Mouse (Mus musculus) natural killer cell, adult 2 months (primary cell): Measurements from ENCODE around the gene Wapl.

Experiments used
- DNase-seq, 2 experiments: peaks; one replicate each; pipeline ENCODE4 v3.0.0; 2022; ENCODE audit warnings: low spot score in 2 of 2

Wapl gene

GRCm38 (mm10) chr14:34673395-34674228 is at the start of gene Wapl:
TSS of gene Wapl (plus strand) at chr14:34673928.
- peak; percentile 90 to 91 for DNase-seq

GRCm38 (mm10) chr14:34626824-34627223 is 46.9 kb upstream of the Wapl start:
- DNase-seq = no peak

GRCm38 (mm10) chr14:34632722-34633448 is 40.8 kb upstream of the Wapl start:
- DNase-seq = no peak

- no peak for DNase-seq
Observed at GRCm38 (mm10) chr14:34635192-34635591, 38.5 kb upstream of the Wapl start.

GRCm38 (mm10) chr14:34635721-34636120 is 38.0 kb upstream of the Wapl start:
- no peak for DNase-seq

GRCm38 (mm10) chr14:34644140-34644539 is 29.6 kb upstream of the Wapl start:
- no peak for DNase-seq

GRCm38 (mm10) chr14:34647870-34648475 is 25.8 kb upstream of the Wapl start:
- no peak for DNase-seq

- no peak for DNase-seq
Observed at GRCm38 (mm10) chr14:34657131-34657530, 16.6 kb upstream of the Wapl start.

GRCm38 (mm10) chr14:34660351-34660787 is 13.4 kb upstream of the Wapl start:
- DNase-seq = no peak

GRCm38 (mm10) chr14:34660788-34661591 is 12.7 kb upstream of the Wapl start:
- no peak for DNase-seq

- DNase-seq = peak; percentile 3 to 14
Observed at GRCm38 (mm10) chr14:34661621-34662477, 11.9 kb upstream of the Wapl start.

GRCm38 (mm10) chr14:34662478-34662826 is 11.3 kb upstream of the Wapl start:
- DNase-seq = no peak

- no peak for DNase-seq
Observed at GRCm38 (mm10) chr14:34663381-34663780, 10.3 kb upstream of the Wapl start.

GRCm38 (mm10) chr14:34669082-34669481 is 4.6 kb upstream of the Wapl start:
- DNase-seq = no peak

- DNase-seq = no peak
Observed at GRCm38 (mm10) chr14:34670256-34670655, 3.5 kb upstream of the Wapl start.

- peak; percentile 27 to 30 for DNase-seq
Observed at GRCm38 (mm10) chr14:34674229-34674791, 582 bp downstream of the Wapl start.

- no peak for DNase-seq
Observed at GRCm38 (mm10) chr14:34674932-34675331, 1.2 kb downstream of the Wapl start.

- DNase-seq = no peak
Observed at GRCm38 (mm10) chr14:34675347-34675865, 1.7 kb downstream of the Wapl start.

- no peak for DNase-seq
Observed at GRCm38 (mm10) chr14:34680815-34681214, 7.1 kb downstream of the Wapl start.

- no peak for DNase-seq
Observed at GRCm38 (mm10) chr14:34684989-34685388, 11.3 kb downstream of the Wapl start.
